Mouse (Mus musculus) heart, postnatal 10 days (tissue): ENCODE data around the gene Krt87. TPM values are rescaled to one million over a fixed set of nuclear protein-coding genes. Genes with fewer than 3 reads are reported as not detected.
A peak's percentile ranks its signal among the peaks of the same experiment; 100 is the strongest.

Experiments used
- DNase-seq, 2 experiments: peaks; one replicate each; pipeline ENCODE4 v3.0.0; 2021
- intact Hi-C: fragments of 180-260 bp; cut with DNase I; formaldehyde crosslinking; loops from one replicate; pipeline ENCODE4 v1.15.1; 2025
- total RNA-seq, 2 experiments: library from RNA; stranded (reverse); gene quantifications; 2 replicates each; pipeline ENCODE4 v1.2.3; 2021

Krt87 gene
- total RNA-seq, 2 experiments from 2014 or later, result not detected

GRCm38 (mm10) chr15:101420903-101421302 is 17.7 kb downstream of the Krt87 start:
- peak; percentile 41 to 43 for DNase-seq
- intact Hi-C loops, result loop anchor here (2.0 kb wide), 1 partner anchor 78 kb away; no protein-coding TSS in a partner anchor

GRCm38 (mm10) chr15:101418950-101419349 is 19.7 kb downstream of the Krt87 start:
- intact Hi-C loops, result no loop called here
- peak; percentile 34 to 37 for DNase-seq

- intact Hi-C loops, result no loop called here
- no peak for DNase-seq
These were observed 23.6 kb downstream of the Krt87 start for GRCm38 (mm10) chr15:101414807-101415565.

GRCm38 (mm10) chr15:101413916-101414635 is 24.5 kb downstream of the Krt87 start:
- intact Hi-C loops, result no loop called here
- peak in 1 of 2 experiments; percentile 29 for DNase-seq

GRCm38 (mm10) chr15:101412188-101412587 is 26.4 kb downstream of the Krt87 start:
- intact Hi-C loops, result no loop called here
- no peak for DNase-seq

- intact Hi-C loops, result no loop called here
- no peak for DNase-seq
These were observed 27.8 kb downstream of the Krt87 start, which contains the start of gene Krt7 for GRCm38 (mm10) chr15:101410775-101411174. Gene Krt7, plus strand, starts transcription at chr15:101411043.

GRCm38 (mm10) chr15:101398269-101398668 is 40.3 kb downstream of the Krt87 start:
- DNase-seq, result peak; percentile 68 to 73
- intact Hi-C loops, result no loop called here

GRCm38 (mm10) chr15:101397683-101398082 is 40.9 kb downstream of the Krt87 start:
- intact Hi-C loops, result no loop called here
- DNase-seq, result no peak

GRCm38 (mm10) chr15:101396921-101397320 is 41.7 kb downstream of the Krt87 start:
- intact Hi-C loops, result no loop called here

GRCm38 (mm10) chr15:101396466-101396865 is 42.1 kb downstream of the Krt87 start:
- intact Hi-C loops, result no loop called here
- no peak for DNase-seq

More at GRCm38 (mm10) chr15:101396921-101397320, 41.7 kb downstream of the Krt87 start:
- no peak for DNase-seq

GRCm38 (mm10) chr15:101394908-101395307 is 43.7 kb downstream of the Krt87 start:
- intact Hi-C loops, result no loop called here

GRCm38 (mm10) chr15:101392251-101392650 is 46.4 kb downstream of the Krt87 start:
- intact Hi-C loops, result no loop called here

More at GRCm38 (mm10) chr15:101394908-101395307, 43.7 kb downstream of the Krt87 start:
- no peak for DNase-seq

GRCm38 (mm10) chr15:101390203-101390602 is 48.4 kb downstream of the Krt87 start:
- intact Hi-C loops, result no loop called here

More at GRCm38 (mm10) chr15:101392251-101392650, 46.4 kb downstream of the Krt87 start:
- DNase-seq, result no peak

GRCm38 (mm10) chr15:101388034-101388541 is 50.5 kb downstream of the Krt87 start:
- no peak for DNase-seq
- intact Hi-C loops, result no loop called here

More at GRCm38 (mm10) chr15:101390203-101390602, 48.4 kb downstream of the Krt87 start:
- DNase-seq, result no peak

GRCm38 (mm10) chr15:101387176-101387575 is 51.4 kb downstream of the Krt87 start:
- DNase-seq, result no peak
- intact Hi-C loops, result loop anchor here (2.0 kb wide), 1 partner anchor 48 kb away; no protein-coding TSS in a partner anchor

GRCm38 (mm10) chr15:101385064-101385463 is 53.5 kb downstream of the Krt87 start:
- intact Hi-C loops, result no loop called here
- peak in 1 of 2 experiments; percentile 54 for DNase-seq

GRCm38 (mm10) chr15:101384610-101385009 is 54.0 kb downstream of the Krt87 start:
- DNase-seq, result no peak
- intact Hi-C loops, result no loop called here

- peak; percentile 69 to 79 for DNase-seq
- intact Hi-C loops, result no loop called here
These were observed 55.8 kb downstream of the Krt87 start for GRCm38 (mm10) chr15:101382811-101383210.

GRCm38 (mm10) chr15:101381758-101382157 is 56.8 kb downstream of the Krt87 start:
- intact Hi-C loops, result no loop called here

More at GRCm38 (mm10) chr15:101381758-101382157, 56.8 kb downstream of the Krt87 start:
- peak in 1 of 2 experiments; percentile 60 for DNase-seq
